Mouse (Mus musculus): Measurements from ENCODE around the gene Ntn5. TPM values are rescaled to one million over a fixed set of nuclear protein-coding genes. Genes with fewer than 3 reads are reported as not detected.
A peak's percentile ranks its signal among the peaks of the same experiment; 100 is the strongest.

The Ntn5 gene
- total and polyA plus RNA-seq, 2 experiments from 2014 or later: 0.80 to 0.94 TPM

DNA sequence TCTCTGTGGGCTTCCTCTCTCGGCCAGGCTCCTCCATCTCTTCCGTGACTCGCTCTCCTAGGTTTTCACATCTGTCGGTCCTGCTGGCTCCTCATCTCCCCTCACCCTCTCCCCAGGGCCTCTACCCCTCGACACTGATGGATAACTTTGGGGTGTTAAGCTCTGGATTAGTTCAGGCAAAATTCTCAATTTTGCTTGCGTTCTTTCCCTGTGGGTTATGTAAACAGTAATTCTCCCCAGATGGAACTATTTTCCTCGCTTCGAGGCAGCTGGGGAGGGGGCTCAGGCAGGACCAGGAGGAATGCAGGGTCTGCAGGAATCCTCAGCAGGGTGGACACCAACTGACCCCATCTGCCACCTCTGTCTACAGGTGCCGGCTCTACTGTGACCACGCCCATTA, 2.0 kb downstream of the Ntn5 start:
- WGBS: 57% methylated on average over 10 of the region's 10 CpGs
- H3K4me3 ChIP-seq (ENCODE audit: low read length): no peak overlapping the region

DNA sequence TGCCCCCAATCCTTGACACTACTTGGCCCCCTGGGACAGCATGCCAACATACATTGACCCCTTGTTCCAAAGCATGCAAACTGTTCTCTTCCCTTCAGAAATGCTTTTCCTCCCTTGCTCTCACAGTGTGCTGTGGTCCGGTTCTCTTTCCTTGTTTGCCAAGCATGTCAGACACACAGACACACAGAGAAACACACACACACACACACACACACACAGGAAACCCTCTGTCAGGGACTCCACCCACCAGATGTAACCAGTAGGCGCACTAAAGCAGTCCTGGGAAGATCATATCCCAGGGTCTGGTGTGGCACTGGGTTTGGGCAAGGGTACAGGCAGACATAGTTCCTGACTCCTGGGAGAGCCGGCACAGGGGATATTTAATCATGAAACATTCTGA, 3.0 kb downstream of the Ntn5 start:
- Histone ChIP-seq H3K9ac (replicated peaks; ENCODE audit: low read length) (no peak overlapping the region), H3K36me3 (ENCODE audit: insufficient read depth, low read length) (no peaks in the 10 kb centered on the region), H3K27me3 (ENCODE audit: insufficient read depth, low read length) (no peaks in the 10 kb centered on the region), H3K9me3 (ENCODE audit: low read length) (no peaks in the 10 kb centered on the region), H3K4me3 (ENCODE audit: low read length) (no peak overlapping the region), H3K4me2 (ENCODE audit: low read depth, low read length) (no peak overlapping the region), H3K4me1 (ENCODE audit: insufficient read depth, low read length) (no peaks in the 10 kb centered on the region), H3K27ac (no peak overlapping the region)
- no peak for DNase-seq (ENCODE audit: low spot score)
- no peak for TF ChIP-seq CTCF (IDR thresholded peaks at IDR 0.05; ENCODE audit: low read depth)
- ATAC-seq: no peak
- WGBS: 74% methylated on average over 3 of the region's 3 CpGs

More for the DNA sequence above, 2.0 kb downstream of the Ntn5 start:
- DNase-seq (ENCODE audit: low spot score) (no peak), ATAC-seq (no peak)
- Histone ChIP-seq H3K9ac (replicated peaks; ENCODE audit: low read length) (no peak overlapping the region), H3K4me1 (ENCODE audit: insufficient read depth, low read length) (no peaks in the 10 kb centered on the region), H3K27me3 (ENCODE audit: insufficient read depth, low read length) (no peaks in the 10 kb centered on the region), H3K4me2 (ENCODE audit: low read depth, low read length) (no peak overlapping the region), H3K36me3 (ENCODE audit: insufficient read depth, low read length) (no peaks in the 10 kb centered on the region), H3K9me3 (ENCODE audit: low read length) (no peaks in the 10 kb centered on the region), H3K27ac (no peak overlapping the region)
- no peak for TF ChIP-seq CTCF (IDR thresholded peaks at IDR 0.05; ENCODE audit: low read depth)

DNA sequence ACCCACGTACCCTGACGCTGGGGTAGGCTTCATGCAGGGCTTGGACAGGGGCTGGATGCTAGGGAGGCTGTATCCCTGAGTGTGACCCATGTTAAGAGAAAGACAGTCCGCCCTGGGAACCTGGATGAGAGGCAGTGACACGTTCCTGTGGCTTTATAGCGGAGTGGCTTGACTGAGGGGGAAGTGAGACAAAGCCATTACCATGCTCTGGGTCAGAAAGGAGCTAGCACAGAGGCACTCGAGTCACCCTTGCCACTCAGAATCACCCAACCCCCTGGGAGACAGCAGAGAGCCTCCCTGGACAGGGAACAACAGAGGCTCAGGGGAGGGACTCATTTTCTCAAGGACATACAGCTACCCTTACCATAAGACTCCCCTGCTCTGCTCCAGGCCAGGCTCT, 5.3 kb downstream of the Ntn5 start:
- H3K36me3 ChIP-seq (ENCODE audit: insufficient read depth, low read length): no peaks in the 10 kb centered on the region
- no peak overlapping the region for H3K27ac ChIP-seq
- H3K9me3 ChIP-seq (ENCODE audit: low read length): no peaks in the 10 kb centered on the region
- TF ChIP-seq CTCF (IDR thresholded peaks at IDR 0.05; ENCODE audit: low read depth): no peak
- H3K27me3 ChIP-seq (ENCODE audit: insufficient read depth, low read length): no peaks in the 10 kb centered on the region
- no peak for ATAC-seq
- WGBS: 66% methylated on average over 6 of the region's 6 CpGs
- H3K9ac ChIP-seq (replicated peaks; ENCODE audit: low read length): no peak overlapping the region
- H3K4me1 ChIP-seq (ENCODE audit: insufficient read depth, low read length): no peaks in the 10 kb centered on the region
- DNase-seq (ENCODE audit: low spot score): no peak
- no peak overlapping the region for H3K4me2 ChIP-seq (ENCODE audit: low read depth, low read length)
- no peak overlapping the region for H3K4me3 ChIP-seq (ENCODE audit: low read length)

DNA sequence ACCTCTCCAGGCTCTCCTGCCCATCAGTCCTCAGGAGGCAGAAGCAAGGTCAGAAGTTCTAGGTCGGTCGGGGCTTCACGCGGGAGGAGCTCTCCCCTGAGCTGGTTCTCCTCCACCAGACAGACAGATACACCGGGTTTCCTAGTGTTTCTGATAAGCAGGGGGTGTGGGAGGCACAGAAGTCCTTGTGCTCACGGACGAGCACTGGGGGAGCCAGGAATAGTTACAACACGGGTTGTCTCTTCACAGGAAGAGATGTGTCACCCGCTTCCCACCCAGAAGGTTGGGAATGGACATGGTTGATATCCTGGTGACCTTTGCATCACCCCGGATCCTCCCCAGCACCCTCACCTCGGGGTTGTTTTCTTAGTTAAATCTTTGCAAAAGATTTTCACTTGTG, 6.0 kb downstream of the Ntn5 start:
- WGBS: 73% methylated on average over 11 of the region's 11 CpGs

DNA sequence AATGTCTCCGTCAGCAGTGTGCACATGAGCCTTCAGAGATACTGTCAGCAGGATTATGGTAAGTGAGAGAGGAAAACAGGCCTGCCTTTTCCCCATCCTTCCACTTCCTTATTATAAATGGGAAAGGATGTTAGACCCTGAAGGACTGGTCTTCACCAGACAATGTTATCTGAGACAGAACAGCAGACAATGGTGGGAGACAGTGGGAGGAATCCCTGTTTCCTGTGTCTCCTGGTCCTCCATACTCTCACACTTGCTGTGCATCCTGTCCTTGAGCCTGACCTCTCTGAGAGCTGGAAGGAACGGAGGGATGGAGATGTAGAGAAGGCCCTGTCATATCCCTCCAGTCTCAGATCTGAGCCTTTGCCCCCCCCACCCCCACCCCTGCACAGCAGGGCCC, 8.5 kb downstream of the Ntn5 start:
- Histone ChIP-seq H3K4me3 (ENCODE audit: low read length) (no peak overlapping the region), H3K27me3 (ENCODE audit: insufficient read depth, low read length) (no peaks in the 10 kb centered on the region), H3K9me3 (ENCODE audit: low read length) (no peaks in the 10 kb centered on the region), H3K4me1 (ENCODE audit: insufficient read depth, low read length) (no peaks in the 10 kb centered on the region), H3K4me2 (ENCODE audit: low read depth, low read length) (no peak overlapping the region), H3K27ac (no peak overlapping the region), H3K36me3 (ENCODE audit: insufficient read depth, low read length) (no peaks in the 10 kb centered on the region), H3K9ac (replicated peaks; ENCODE audit: low read length) (no peak overlapping the region)
- DNase-seq (ENCODE audit: low spot score) (no peak), ATAC-seq (no peak)
- no peak for TF ChIP-seq CTCF (IDR thresholded peaks at IDR 0.05; ENCODE audit: low read depth)
- WGBS: 76% methylated on average over 2 of the region's 2 CpGs

More for the DNA sequence above, 6.0 kb downstream of the Ntn5 start:
- no peak overlapping the region for H3K4me2 ChIP-seq (ENCODE audit: low read depth, low read length)
- H3K27ac ChIP-seq: no peak overlapping the region
- no peaks in the 10 kb centered on the region for H3K4me1 ChIP-seq (ENCODE audit: insufficient read depth, low read length)
- no peaks in the 10 kb centered on the region for H3K36me3 ChIP-seq (ENCODE audit: insufficient read depth, low read length)
- no peak overlapping the region for H3K4me3 ChIP-seq (ENCODE audit: low read length)
- no peak for DNase-seq (ENCODE audit: low spot score)
- H3K9ac ChIP-seq (replicated peaks; ENCODE audit: low read length): no peak overlapping the region
- no peaks in the 10 kb centered on the region for H3K9me3 ChIP-seq (ENCODE audit: low read length)
- ATAC-seq: no peak
- no peak for TF ChIP-seq CTCF (IDR thresholded peaks at IDR 0.05; ENCODE audit: low read depth)
- H3K27me3 ChIP-seq (ENCODE audit: insufficient read depth, low read length): no peaks in the 10 kb centered on the region

DNA sequence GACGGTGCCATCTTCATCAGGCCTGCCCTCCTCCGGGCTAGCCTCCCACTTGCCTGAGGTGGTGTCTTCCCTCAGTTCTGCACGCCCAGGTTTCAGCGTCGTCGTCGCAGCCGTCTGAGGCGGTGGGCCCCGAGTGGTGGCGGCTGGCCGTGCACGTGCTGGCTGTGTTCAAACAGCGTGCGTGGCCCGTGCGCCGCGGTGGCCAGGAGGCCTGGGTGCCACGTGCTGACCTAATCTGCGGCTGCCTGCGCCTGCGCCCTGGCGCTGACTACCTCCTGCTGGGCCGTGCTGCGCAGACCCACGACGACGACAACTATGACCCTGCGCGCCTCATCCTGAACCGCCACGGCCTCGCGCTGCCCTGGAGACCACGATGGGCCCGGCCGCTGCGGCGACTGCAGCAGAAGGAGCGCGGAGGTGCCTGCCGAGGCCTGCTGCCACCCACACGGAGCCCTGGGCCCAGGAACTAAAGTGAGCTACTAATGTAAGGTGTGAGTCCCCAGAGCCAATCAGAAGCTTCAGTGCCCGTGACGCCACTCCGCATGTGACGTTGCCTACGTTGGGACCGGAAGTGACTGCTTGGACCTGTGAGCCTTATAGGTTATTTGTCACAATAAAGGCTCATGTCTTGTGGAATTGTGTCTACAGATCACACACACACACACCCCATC, 10.2 kb downstream of the Ntn5 start, which contains the start of gene Sec1:
Sec1 (minus strand) TSS at position 482 of the 671 bp plus-strand sequence.
- Histone ChIP-seq H3K27me3 (ENCODE audit: insufficient read depth, low read length) (no peaks in the 10 kb centered on the region), H3K4me1 (ENCODE audit: insufficient read depth, low read length) (no peaks in the 10 kb centered on the region), H3K4me2 (ENCODE audit: low read depth, low read length) (no peak within 1 kb of the TSS), H3K9ac (replicated peaks; ENCODE audit: low read length) (no peak within 1 kb of the TSS), H3K9me3 (ENCODE audit: low read length) (no peaks in the 10 kb centered on the region), H3K36me3 (ENCODE audit: insufficient read depth, low read length) (no peaks in the 10 kb centered on the region), H3K4me3 (ENCODE audit: low read length) (no peak within 1 kb of the TSS), H3K27ac (no peak within 1 kb of the TSS)
- ATAC-seq (peak; percentile 36; the same call in 1 of the 2 replicates), DNase-seq (ENCODE audit: low spot score) (no peak)
- no peak for TF ChIP-seq CTCF (IDR thresholded peaks at IDR 0.05; ENCODE audit: low read depth)
- 89% methylated on average over 50 of the region's 50 CpGs for WGBS

DNA sequence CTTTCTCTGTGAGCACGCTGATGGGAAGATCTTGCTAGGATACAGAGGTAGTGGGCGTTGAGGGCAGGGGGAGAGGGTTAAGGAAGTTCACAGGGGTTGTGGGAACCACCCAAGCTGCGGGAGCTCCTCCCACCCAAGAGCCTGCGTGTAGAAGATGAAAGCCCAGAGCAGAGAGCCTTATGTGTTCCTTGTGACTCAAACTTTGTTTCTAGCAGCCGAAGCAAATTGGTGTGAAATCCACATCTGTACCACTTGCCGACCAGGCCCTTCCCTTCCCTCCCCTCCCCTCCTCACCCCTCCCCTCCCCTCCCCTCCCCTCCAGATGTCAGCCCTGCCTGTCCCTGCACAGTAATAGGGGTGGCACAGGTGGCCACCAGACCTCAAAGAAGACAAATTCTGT, 11.3 kb downstream of the Ntn5 start:
- Histone ChIP-seq H3K36me3 (ENCODE audit: insufficient read depth, low read length) (no peaks in the 10 kb centered on the region), H3K4me1 (ENCODE audit: insufficient read depth, low read length) (peaks cover 2% of the 10 kb centered on the region; the same call in 1 of the 2 replicates), H3K4me2 (ENCODE audit: low read depth, low read length) (no peak overlapping the region), H3K27ac (no peak overlapping the region), H3K9me3 (ENCODE audit: low read length) (no peaks in the 10 kb centered on the region), H3K4me3 (ENCODE audit: low read length) (no peak overlapping the region), H3K9ac (replicated peaks; ENCODE audit: low read length) (no peak overlapping the region), H3K27me3 (ENCODE audit: insufficient read depth, low read length) (no peaks in the 10 kb centered on the region)
- ATAC-seq: no peak
- DNase-seq (ENCODE audit: low spot score): no peak
- WGBS: 11% methylated on average over 6 of the region's 6 CpGs
- TF ChIP-seq CTCF (IDR thresholded peaks at IDR 0.05; ENCODE audit: low read depth): no peak

Measured in hindbrain, postnatal 0 days (tissue).